In genomic region chr13:17027001-17027400, GRCm38 (mm10) we compare ENCODE assay signal across 23 mouse cellular contexts.
A peak's percentile ranks its signal among the peaks of the same experiment; 100 is the strongest.
DNase-seq lines count a peak whose midpoint lies in the region; ATAC-seq lines count a peak whose summit lies in the region.
"Had no signal": no experiment of that assay in that cellular context is flagged by ENCODE, and none has a peak within 500 bp of the region (broad histone marks: within the 10 kb centered on the region; RNA-seq: fewer than 3 reads in every experiment).

No protein-coding gene starts in this region.

- no peak overlapping the region for H3K27ac ChIP-seq in limb, embryonic 11.5 days (replicated peaks; ENCODE audit: low read depth, low read length)
- H3K27ac ChIP-seq in limb, embryonic 10.5 days = no peak overlapping the region
- no peak overlapping the region; the same call in 1 of the 2 replicates for H3K27ac ChIP-seq in embryonic facial prominence, embryonic 14.5 days (replicated peaks; ENCODE audit: low read depth, low read length)
- H3K27ac ChIP-seq in liver, embryonic 16.5 days (ENCODE audit: low read length) = peak overlapping the region; percentile 50
- H3K27ac ChIP-seq: stomach, postnatal 0 days had no signal

- H3K9ac ChIP-seq in limb, embryonic 11.5 days (ENCODE audit: low read length) = no peak overlapping the region
- no peak overlapping the region for H3K9ac ChIP-seq in embryonic facial prominence, embryonic 14.5 days (ENCODE audit: low read depth, low read length)
- no peak overlapping the region for H3K9ac ChIP-seq in liver, embryonic 16.5 days (ENCODE audit: low read depth, low read length)

- H3K9me3 ChIP-seq in limb, embryonic 11.5 days (ENCODE audit: control insufficient read depth, low read length) = no peaks in the 10 kb centered on the region
- no peaks in the 10 kb centered on the region for H3K9me3 ChIP-seq in limb, embryonic 10.5 days (replicated peaks)
- no peaks in the 10 kb centered on the region for H3K9me3 ChIP-seq in embryonic facial prominence, embryonic 14.5 days (ENCODE audit: control insufficient read depth, low read length)
- H3K9me3 ChIP-seq in liver, embryonic 16.5 days (replicated peaks; ENCODE audit: control insufficient read depth, low read length) = no peaks in the 10 kb centered on the region

- no peaks in the 10 kb centered on the region for H3K4me1 ChIP-seq in limb, embryonic 11.5 days (ENCODE audit: control insufficient read depth, insufficient read depth, low read length)
- H3K4me1 ChIP-seq in limb, embryonic 10.5 days = peaks cover 10% of the 10 kb centered on the region
- 0 out of 2 replicates have a peak, but pooled peaks cover 8% of the 10 kb centered on the region for H3K4me1 ChIP-seq in embryonic facial prominence, embryonic 14.5 days (ENCODE audit: control insufficient read depth, insufficient read depth, low read length)
- peaks cover 21% of the 10 kb centered on the region for H3K4me1 ChIP-seq in liver, embryonic 16.5 days (ENCODE audit: control insufficient read depth, low read depth, low read length)

- peak; percentile 44; the same call in 1 of the 2 replicates for ATAC-seq in limb, embryonic 11.5 days (ENCODE audit: insufficient number of reproducible peaks, low FRiP score, low TSS enrichment, low read depth)
- no peak for ATAC-seq in embryonic facial prominence, embryonic 14.5 days (ENCODE audit: low read depth)
- ATAC-seq in liver, embryonic 16.5 days (ENCODE audit: low read depth) = no peak
- ATAC-seq in erythroblast, adult 5-6 weeks (replicated peaks; ENCODE audit: low FRiP score, poor library complexity, severe bottlenecking) = no peak
- ATAC-seq: CD4-positive, CD25-positive, alpha-beta regulatory T cell, adult 4 months; forebrain, embryonic 14.5 days; hindbrain, embryonic 16.5 days had no signal

- no peak for DNase-seq in limb, embryonic 11.5 days (ENCODE audit: low spot score)
- no peak for DNase-seq in limb, embryonic 10.5 days (ENCODE audit: low spot score)
- DNase-seq in embryo, embryonic 10.5 days (ENCODE audit: low spot score) = peak; percentile 14
- peak; percentile 87 for DNase-seq in embryonic facial prominence, embryonic 14.5 days (ENCODE audit: low spot score)
- no peak for DNase-seq in adipocyte (ENCODE audit: low spot score)
- no peak for DNase-seq in thymus, postnatal 36 days
- DNase-seq: adrenal gland, postnatal 36 days; cerebellum, adult 11 months; cerebellum, adult 9-11 months; gastrocnemius, postnatal 10 days; layer of hippocampus, adult 9-11 months; lung, adult 18-20 months; lung, postnatal 10 days; right cerebral cortex, postnatal 14 days; thymus, adult 2 months had no signal

- H3K4me3 ChIP-seq in limb, embryonic 11.5 days (ENCODE audit: low read depth, low read length) = no peak overlapping the region
- H3K4me3 ChIP-seq in limb, embryonic 10.5 days = no peak overlapping the region
- no peak overlapping the region for H3K4me3 ChIP-seq in embryonic facial prominence, embryonic 14.5 days (ENCODE audit: low read depth, low read length)
- no peak overlapping the region for H3K4me3 ChIP-seq in liver, embryonic 16.5 days (ENCODE audit: low read depth, low read length)

- H3K27me3 ChIP-seq in limb, embryonic 11.5 days (ENCODE audit: control insufficient read depth, insufficient read depth, low read length) = no peaks in the 10 kb centered on the region
- H3K27me3 ChIP-seq in limb, embryonic 10.5 days (ENCODE audit: low read depth, poor library complexity, severe bottlenecking) = no peaks in the 10 kb centered on the region
- H3K27me3 ChIP-seq in embryonic facial prominence, embryonic 14.5 days (replicated peaks; ENCODE audit: control insufficient read depth, insufficient read depth, low read length) = no peaks in the 10 kb centered on the region
- no peaks in the 10 kb centered on the region for H3K27me3 ChIP-seq in liver, embryonic 16.5 days (ENCODE audit: control insufficient read depth, insufficient read depth, low read depth, low read length)

- 21% methylated on average over 2 of the region's 2 CpGs for WGBS in limb, embryonic 11.5 days
- 37% methylated on average over 2 of the region's 2 CpGs for WGBS in limb, embryonic 10.5 days
- 16% methylated on average over 2 of the region's 2 CpGs for whole genome bisulfite sequencing in embryonic facial prominence, embryonic 14.5 days
- 75% methylated on average over 2 of the region's 2 CpGs for WGBS in liver, embryonic 16.5 days (ENCODE audit: insufficient replicate concordance)

- H3K4me2 ChIP-seq in limb, embryonic 11.5 days (ENCODE audit: low read depth, severe bottlenecking) = no peak overlapping the region
- no peak overlapping the region for H3K4me2 ChIP-seq in embryonic facial prominence, embryonic 14.5 days (ENCODE audit: low read depth, low read length)
- H3K4me2 ChIP-seq in liver, embryonic 16.5 days (ENCODE audit: low read depth, low read length) = no peak overlapping the region
- H3K4me2 ChIP-seq: heart, embryonic 11.5 days; midbrain, embryonic 11.5 days had no signal

- no peaks in the 10 kb centered on the region for H3K36me3 ChIP-seq in limb, embryonic 11.5 days (ENCODE audit: control insufficient read depth, insufficient read depth, low read length)
- H3K36me3 ChIP-seq in limb, embryonic 10.5 days = no peaks in the 10 kb centered on the region
- no peaks in the 10 kb centered on the region for H3K36me3 ChIP-seq in embryonic facial prominence, embryonic 14.5 days (ENCODE audit: control insufficient read depth, insufficient read depth, low read length)
- H3K36me3 ChIP-seq in liver, embryonic 16.5 days (ENCODE audit: control insufficient read depth, insufficient read depth) = no peaks in the 10 kb centered on the region

Comparison
In these comparisons a context has a peak if more than half of its experiments do, and no peak if none do; other contexts are left out.
1. DNase-seq: peak in embryo, embryonic 10.5 days (single experiment) and embryonic facial prominence, embryonic 14.5 days (single experiment); none in limb, embryonic 11.5 days (single experiment), limb, embryonic 10.5 days (single experiment), adipocyte (single experiment) and thymus, postnatal 36 days (0 of 2).